Mouse (Mus musculus) spleen, postnatal 36 days (tissue): ENCODE results near the gene Csrp1.

Experiments used
- DNase-seq, 2 experiments: peaks; one replicate each; pipeline ENCODE4 v3.0.0; 2022; ENCODE audit warnings: low spot score in 2 of 2, mixed read lengths in 1 of 2

Csrp1 gene

DNA sequence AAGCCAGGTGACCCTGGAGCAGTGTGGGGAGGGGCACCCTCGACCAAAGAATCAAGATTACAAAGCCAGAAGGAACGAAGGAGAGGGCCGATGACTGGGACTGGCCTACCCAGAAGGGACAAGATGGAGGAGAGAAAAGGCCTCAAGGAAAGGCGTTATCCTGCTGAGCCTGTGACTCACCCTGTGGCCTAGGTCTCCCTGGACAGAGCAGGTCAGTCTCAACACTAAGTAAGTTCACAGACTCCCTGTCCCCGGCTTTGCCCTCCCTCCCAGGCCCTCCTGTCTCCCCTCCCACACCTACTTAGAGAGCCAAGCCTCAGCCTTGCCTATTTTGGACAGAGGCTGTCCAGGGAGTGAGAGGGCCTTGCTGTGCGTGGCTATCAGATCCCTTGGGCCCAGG, at the start of gene Csrp1:
Csrp1 (plus strand) TSS at position 79 of the 400 bp plus-strand sequence.
- DNase-seq, result no peak

DNA sequence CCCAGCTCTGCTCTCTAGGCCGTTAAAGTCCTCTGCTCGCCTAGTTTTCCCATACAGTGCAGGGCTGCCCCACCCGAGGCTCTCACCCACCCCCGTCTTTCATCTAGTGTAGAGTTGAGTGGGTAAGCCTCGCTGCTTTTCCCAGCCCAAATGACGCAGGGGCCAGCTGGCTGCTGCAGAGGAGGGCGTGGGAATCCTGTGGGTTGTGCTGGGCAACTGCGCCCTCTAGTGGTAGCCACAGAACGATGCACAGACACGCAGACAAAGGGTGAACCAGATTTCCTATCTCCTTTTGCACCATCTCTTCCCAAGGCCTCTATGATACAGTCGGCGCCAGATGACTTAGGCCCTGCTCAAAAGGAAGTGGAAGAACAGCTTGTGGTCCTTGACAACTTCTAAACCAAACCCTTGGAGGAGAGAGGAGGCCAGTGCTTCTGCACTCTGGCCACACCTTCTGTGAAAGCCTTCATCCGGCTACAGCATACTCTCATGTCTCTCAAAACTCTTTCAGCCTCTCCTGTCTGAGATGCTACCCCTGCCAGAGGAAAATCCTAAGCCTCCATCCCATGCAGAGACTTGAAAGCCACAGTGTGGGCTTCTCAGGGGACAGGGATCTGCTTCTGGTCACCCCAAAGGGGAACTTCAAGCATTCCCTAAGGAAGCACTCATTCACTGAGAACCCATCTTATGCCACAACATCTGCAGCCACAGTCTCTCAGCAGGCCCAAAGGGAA, 49.3 kb upstream of the Csrp1 start:
- DNase-seq, result peak; percentile 45 to 47

DNA sequence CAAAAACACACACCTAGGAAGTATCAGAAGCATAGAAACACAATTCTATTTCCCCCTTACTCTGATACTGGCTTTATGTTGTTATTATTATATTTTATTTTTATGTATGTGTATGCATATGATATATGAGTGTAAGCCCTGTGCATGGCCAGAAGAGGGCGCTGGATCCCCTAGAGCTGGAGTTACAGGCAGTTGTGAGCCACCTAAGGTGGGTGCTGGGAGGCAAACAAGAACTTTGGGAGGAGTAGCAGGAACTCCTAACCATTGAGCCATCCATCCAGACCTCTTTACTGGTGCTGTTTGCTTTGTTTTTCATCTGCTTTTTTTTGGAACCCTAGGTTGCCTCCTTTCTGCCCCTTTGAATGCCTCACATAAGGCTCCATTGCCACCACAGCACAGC, 48.5 kb upstream of the Csrp1 start:
- no peak for DNase-seq

DNA sequence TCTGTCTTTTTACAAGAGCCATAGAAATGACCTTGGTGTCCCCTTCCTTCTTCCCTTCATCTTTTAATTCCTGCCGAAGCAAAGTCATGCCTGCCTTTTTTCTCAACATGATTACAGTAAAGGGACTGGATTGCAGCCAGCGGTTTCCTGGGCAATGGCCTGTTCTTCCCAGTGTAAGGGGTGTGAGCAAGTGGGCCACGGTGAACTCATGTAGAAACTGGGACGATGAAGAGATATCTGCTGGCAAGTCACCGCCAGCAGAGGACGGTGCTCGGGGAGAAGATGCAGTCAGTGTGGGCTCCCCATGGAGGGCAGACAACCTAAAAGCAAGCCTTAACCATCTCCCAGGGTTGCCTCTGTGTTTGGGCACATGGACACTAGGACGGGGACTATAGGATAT, 47.9 kb upstream of the Csrp1 start:
- DNase-seq, result no peak

DNA sequence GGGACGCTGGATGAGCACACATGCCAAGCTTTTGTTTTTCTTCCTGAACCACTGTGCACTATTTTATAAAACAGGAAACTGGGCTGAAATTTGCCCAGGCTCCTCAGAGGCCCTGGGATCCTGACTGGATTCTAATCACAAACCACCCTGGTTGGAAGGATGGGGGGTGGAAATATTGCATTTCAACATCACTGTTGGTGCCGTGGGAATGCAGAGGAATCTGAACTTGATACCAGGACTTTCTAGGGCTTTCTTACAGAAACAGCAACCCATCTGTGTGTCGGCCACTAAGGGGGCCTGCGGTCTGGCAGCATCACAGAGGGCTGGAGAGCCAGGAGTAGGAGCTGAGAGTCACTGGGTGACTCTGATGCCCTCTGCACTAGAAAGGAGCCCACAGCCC, 47.5 kb upstream of the Csrp1 start:
- no peak for DNase-seq

DNA sequence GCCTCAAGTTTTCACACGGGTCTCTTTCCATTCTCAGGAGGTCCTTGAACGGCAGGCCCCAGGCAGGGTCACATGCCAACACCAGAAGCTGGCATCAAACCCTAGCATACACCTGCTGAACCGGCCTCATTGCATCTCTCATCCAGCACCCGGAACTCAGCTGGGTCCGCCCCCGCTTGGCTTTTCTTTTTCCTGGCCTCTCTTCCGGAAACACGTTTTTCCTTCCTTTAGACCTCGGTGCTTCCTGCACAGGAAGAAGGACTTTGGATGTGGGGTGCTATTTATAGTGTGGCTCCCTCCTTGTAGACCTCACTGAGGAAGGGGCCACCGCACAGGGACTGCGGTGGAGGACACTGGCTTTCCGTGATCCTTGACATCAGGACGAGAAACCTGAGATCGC, 46.4 kb upstream of the Csrp1 start:
- no peak for DNase-seq

DNA sequence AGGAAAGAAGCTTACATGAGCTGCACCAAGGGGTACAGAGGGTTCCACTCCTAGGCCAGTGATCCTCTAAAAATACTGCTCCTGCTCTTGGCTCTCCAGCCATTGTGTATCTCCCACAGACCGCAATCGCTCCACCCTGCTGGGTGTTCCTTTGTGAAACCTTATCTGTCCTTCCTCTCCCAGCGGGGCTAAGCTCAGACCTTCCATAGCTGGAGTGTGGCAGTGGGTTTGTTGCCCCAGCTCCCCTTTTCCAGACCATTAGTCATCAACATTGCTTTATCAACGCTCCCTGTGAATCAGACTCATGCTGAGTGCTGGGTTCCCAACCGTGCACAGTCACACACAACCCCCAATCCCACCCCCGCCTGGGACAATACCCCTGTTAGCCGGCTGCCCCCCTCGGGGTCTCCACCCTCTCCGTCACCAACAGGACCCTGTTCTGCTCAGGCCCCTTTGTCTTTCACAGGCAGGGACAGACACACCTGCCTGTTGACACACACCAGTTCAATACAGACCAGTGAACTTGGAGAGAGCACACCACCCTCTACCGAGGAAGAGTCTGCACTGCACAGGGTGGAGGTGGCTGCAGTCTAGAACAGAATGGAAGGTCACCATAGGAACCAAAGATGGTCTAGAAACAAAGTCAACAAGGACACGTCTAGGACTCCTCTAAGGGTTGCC, 44.3 kb upstream of the Csrp1 start:
- DNase-seq, result no peak

DNA sequence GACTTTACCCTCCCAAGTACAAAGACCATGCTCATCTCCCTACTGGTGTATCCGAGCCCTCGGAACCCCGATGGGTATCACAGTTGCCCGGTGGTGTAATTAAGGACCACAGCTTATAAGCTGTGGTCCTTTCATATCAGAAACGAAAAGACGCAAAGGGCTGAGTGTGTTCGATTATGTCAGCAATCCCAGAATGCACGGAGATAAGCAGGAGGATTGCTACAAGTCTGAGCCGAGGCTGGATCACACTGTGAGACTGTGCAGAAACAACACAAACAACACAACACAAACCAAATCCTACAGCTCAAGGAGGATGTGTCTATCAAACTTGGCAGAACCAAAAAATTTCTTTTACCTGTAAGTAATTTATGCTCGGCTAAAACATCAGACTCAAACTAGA, 43.6 kb upstream of the Csrp1 start:
- DNase-seq, result no peak

DNA sequence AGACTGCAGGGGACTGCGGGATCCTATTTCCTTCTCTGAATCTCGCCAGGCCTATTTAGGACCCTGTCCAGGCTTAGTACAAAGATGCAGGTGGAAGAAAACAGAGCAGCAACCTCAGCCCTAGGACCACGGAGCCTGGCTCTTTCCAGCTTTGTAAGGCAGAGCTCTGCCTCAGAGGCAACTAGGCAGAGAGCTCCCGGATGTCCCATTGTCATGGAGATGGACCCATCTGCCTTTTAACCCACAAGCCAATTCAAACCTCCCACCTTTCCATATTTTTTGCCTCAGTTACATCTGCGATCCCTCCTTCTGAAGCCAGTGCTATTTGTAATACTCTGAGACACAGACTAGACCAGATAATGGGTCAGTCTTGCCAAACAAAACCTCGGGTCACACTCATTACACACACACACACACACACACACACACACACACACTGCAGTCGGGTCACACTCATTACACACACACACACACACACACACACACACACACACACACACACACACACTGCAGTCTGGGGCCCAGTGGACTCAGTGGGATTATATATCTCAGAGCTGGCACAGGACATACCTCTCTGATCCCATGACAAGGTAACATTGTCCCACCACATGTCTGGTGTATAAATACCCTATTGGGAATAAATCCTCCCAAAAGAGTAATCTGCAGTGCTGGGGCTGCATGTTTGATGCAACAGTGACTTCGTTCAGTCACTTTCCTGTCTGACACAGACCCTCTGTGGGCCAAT, 42.8 kb upstream of the Csrp1 start:
- DNase-seq, result no peak

DNA sequence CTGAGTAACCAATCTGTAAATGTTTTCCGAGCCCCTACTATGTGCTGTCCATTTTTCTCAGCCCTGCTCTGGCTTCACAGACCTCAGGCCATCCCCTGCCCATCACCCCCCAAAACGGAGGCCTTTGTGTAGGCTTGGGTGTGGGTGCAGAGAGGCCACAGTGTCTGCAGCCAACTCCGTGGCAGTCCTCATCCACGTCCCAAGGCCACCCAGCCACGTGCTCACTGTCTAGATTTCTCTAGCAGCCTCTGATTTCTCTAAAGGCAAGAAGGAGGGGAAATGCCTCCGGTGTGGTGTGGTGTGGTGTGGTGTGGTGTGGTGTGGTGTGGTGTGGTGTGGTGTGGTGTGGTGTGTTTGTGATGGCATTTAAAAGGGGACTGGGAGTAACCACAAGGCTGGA, 41.7 kb upstream of the Csrp1 start:
- no peak for DNase-seq

DNA sequence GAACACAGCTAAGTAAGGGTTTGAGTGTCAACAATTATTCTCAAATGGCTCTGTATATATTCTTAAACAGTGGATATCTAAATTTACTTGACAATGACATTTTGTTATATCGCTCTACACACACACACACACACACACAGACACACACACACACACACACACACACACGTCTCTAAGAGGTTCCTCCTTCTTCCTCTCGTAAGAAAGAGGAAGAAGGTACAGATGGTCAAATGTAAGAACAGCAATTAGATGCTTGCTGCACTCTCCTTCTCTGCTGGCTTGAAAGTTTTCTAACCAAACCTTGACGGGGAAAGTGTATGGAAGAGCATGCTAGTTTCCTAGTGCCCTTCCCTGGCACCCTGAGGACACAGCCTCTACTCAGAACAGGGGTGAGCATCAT, 39.1 kb upstream of the Csrp1 start:
- DNase-seq, result peak in 1 of 2 experiments; percentile 54

DNA sequence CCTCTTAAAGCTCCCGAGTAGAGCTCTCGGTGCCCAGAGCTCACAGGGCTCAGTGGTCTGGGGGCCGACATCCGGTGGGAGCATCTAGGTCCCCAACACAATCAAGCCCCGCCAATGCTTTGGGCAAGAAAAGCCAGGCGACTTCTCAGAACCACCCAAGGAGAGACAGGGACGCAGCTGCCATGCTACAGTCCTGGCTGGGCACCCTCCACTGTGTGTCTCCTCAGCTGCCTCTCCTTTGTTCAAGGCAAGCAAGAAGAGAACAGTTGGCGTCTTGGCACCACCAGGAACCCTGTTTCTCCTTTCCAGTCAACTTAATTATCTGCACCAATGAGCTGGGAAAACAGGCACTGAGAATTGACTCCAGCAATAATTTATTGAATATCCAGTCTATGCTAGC, 38.7 kb upstream of the Csrp1 start:
- no peak for DNase-seq

DNA sequence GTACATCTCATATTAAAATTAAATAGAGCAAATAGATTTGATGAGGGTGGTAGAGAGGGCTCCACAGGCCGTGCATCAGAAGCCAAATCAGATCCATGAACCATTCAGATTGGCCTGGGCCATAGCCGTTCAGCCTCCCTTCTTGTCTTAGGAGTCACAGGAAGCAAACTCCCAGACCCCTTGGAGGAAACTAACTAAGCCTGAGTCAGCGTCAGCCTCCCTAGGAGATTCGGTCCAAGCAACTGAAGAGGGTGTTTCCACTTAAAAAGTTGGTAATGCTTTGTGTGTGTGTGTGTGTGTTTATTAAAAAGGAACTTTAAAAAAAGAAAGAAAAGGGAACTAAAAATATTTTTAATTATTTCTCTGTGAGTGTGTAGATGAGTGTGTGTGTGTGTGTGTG, 35.0 kb upstream of the Csrp1 start:
- DNase-seq, result no peak

DNA sequence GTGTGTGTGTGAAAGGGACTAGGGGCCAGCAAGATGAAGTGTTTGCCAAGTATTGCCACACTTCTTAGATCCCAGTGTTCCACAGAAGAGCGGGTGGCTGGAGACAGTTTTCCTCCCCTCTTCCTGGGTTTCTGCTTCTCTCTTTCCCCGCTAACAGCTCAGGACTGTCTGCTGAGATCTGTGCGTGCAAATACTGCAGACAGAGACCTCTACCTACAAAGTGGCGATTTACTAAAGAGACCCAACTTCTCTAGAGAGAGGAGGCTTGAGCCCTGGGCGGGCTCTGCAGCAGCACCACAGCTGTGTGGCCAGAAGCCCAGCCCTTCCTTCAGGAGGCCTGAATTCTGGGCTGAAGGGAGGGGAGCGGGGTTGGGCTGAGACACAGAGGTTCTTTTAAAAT, 34.5 kb upstream of the Csrp1 start:
- DNase-seq, result no peak

DNA sequence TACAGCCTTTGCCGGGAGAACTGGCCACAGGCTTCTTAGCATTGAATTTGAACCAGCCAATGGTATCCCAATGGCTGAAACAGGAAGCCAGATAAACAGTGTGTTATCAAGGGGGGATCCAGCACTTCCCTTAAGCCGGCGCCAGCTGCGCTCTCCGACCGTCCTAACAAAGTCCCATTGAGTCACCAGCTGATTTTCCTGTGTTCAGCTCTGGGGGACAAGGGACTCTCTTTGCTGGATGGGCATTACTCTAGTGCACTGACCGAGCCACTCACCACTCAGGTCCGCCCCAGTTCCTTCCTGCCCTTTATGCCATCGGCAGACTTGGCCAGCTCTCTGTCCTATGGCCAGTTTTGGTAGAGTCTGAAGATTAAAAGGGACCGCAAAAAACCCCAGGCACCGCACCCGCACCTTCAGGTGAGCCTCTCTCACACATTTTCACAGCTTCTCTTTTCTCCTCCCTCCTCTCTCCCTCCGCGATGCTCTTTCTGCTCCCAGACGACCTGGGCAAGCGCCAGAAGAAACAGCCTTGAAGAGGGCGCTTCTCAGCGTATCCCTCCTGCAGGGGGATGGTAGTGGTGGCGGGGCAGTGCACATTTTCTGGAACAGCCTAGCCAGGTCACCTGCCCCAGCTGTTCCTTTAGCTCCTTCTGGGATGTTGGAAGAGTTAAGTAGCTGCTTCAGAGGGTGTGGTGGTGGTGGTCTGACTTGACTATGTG, 32.9 kb upstream of the Csrp1 start:
- no peak for DNase-seq

DNA sequence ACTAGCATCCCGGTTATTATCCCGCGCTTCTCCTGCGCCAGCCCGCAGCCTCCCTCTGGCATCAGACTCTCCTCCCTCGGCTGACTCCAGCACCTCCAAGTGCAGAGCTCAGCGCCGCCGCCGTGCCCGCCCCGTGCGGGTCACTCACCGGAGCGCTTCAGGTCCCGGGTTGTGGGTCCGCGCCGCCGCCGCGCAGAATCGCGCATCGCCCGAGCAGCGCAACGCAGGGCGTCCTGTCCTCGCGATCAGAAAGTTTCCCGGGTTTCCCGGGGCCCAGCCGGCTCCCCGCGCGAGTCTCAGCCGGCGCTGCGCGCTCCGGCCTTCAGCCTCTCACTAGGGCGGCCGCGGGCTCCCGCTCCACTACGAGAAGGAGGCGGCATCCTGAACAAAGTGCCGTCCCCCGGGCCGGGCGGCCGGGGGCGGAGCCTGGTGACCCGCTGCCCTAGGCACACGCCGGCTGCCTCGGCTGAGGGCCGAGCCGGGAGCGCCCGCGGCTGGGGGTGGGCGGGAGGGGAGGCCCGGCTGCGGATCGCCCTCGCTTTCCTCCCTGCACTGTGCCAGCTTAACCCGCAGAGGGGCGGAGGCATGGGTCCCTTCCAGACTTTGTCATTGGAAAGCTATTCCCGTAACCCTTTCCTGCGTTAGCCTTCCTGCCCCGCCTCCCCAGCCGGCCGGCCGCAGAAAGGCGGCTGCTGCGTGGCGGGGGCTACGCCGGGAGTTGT, 31.9 kb upstream of the Csrp1 start:
- peak; percentile 38 to 55 for DNase-seq

DNA sequence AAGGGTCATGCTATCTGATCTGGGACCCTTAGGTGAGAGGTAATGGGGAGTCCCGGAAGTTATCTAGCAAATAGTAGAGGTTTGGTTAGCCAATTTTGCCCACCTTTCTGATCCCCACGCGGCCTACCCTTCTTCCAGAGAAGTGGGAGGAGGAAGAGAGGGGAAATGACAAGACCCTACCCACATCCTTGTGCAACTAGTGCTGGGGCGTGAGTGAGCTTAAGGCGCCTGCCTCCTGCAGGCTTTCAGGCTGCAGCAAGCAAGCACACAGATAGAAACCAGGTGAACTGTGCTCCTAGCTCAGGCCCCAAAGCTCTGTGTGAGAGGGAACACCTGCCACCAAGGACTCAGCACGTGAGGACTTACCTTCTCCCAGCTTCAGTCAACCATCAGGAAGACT, 31.2 kb upstream of the Csrp1 start:
- no peak for DNase-seq

DNA sequence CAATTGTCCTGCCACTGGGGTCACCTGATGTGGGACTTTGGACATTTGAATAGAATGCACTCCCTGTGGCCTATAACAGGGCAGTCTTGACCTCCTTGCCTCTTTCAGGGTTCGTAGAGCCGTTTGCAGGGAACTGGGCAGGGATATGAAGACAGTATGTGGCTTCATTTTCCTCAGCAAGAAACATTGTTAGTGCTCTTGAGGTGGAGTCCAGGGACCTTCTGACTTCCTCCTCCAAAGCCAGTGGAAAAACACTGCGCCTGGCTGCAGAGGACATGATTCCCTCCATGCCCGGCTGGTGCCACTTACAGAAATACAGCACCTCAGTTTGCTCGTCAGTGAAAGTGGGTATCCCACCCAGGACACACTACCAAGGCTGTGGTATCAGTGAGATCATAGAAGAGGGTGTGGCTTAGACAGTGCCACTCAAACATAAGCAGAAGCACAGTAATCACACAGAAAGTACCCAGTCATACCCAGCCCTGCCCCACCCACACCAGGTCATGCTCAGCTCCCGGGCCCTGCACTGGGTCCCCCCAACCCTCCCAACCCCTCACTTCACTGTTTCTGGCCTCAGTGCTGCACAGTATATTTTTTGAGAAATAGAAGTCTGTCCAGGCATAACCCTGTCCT, 29.0 kb upstream of the Csrp1 start:
- no peak for DNase-seq

DNA sequence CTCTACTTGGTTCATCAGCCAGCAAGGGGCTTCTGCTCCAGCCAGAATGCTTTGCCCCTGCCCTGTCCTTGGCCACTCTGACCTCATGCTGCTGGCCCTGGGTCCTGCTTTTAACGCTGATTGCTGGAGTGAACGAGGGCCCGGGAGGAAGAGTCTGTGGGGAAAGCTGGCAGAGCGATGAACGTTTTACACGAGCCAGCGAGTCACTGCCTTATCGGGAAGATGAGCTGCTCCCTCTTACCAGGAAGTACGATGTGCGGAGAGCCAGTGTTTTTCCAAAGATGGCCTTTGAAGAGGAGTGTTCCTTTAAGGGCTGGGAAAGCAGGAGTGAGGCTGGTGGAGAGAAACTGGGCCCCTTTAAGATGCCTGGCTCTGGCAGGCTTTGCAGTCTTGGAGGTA, 28.4 kb upstream of the Csrp1 start:
- no peak for DNase-seq

DNA sequence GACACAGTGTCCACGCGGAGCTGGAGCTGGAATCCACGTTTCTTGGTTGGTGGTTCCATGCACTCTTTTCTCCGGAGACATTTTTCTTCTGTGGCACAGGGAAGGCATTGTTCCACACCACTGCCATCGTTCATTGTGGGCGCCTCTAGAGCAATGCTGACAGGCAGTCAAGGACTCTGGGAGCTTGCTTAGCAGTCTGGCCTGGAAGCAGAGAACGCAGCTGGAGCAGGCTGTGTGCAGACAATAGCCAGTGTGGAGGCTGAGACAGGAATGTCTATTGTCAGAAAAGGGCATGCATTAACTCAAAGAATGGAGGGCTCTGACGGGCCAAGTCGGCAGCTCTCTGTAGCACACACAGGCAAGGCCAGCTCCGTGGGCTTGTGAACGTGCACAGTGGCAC, 25.7 kb upstream of the Csrp1 start:
- no peak for DNase-seq

DNA sequence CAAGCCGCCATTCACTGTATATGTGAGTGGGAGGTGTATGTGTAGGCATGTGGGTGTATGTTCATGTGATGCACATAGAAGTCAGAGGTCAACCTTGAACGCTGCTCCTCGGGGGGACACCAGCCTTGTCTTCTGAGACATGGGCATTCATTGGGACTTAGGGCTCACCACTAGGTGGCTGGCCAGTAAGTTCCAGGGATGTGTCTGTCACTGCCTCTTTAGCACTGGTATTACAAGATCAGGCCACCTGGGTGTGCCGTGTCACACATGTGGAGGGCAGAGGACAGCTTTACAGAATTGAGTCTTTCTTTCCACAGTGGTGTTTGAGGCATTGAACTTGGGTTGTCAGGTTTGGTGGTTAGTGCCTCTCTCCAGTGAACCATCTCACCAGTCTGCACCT, 22.4 kb upstream of the Csrp1 start:
- DNase-seq, result no peak
